Mouse (Mus musculus) lung, postnatal 0 days (tissue): ENCODE measurements around the gene Zranb1. TPM values are rescaled to one million over a fixed set of nuclear protein-coding genes. Genes with fewer than 3 reads are reported as not detected.

Experiments
- ATAC-seq: fragments of 200-750 bp; cut with Nextera tagmentation; 2 replicates; pipeline ENCODE4 v1.8.0; 2017; ENCODE audit warnings: moderate library complexity
- DNase-seq: peaks from one replicate; pipeline ENCODE4 v3.0.0-alpha.2; 2016; ENCODE audit warnings: low spot score
- H3K27ac ChIP-seq: fragments of 300-500 bp; sonication (generic); 2 replicates; pipeline ENCODE4 v1.5.1; 2014; ENCODE audit warnings: antibody characterized with exemption, mild to moderate bottlenecking, low read length, mixed read lengths
- H3K27me3 ChIP-seq: fragments of 300-500 bp; sonication (generic); replicated peaks from 2 replicates; pipeline ENCODE4 v1.6.1; 2014; ENCODE audit warnings: low read length, mixed read lengths; ENCODE audit not compliant: insufficient read depth
- H3K36me3 ChIP-seq: fragments of 300-500 bp; sonication (generic); 2 replicates; pipeline ENCODE4 v1.6.1; 2014; ENCODE audit warnings: low read length, mixed read lengths; ENCODE audit not compliant: insufficient read depth
- H3K4me1 ChIP-seq: fragments of 300-500 bp; sonication (generic); 2 replicates; pipeline ENCODE4 v1.6.1; 2014; ENCODE audit warnings: antibody characterized with exemption, low read depth, low read length, mixed read lengths; ENCODE audit not compliant: insufficient read depth
- H3K4me2 ChIP-seq: fragments of 300-500 bp; sonication (generic); replicated peaks from 2 replicates; pipeline ENCODE4 v1.6.1; 2014; ENCODE audit warnings: low read depth, mild to moderate bottlenecking, low read length, moderate library complexity, mixed read lengths
- H3K4me3 ChIP-seq: fragments of 300-500 bp; sonication (generic); 2 replicates; pipeline ENCODE4 v1.5.1; 2014; ENCODE audit warnings: low read depth, low read length
- H3K9ac ChIP-seq: fragments of 300-500 bp; sonication (generic); replicated peaks from 2 replicates; pipeline ENCODE4 v1.6.1; 2014; ENCODE audit warnings: low read depth, mild to moderate bottlenecking
- H3K9me3 ChIP-seq: fragments of 300-500 bp; sonication (generic); 2 replicates; pipeline ENCODE4 v1.6.1; 2016; ENCODE audit warnings: low read length, mixed read lengths
- CTCF ChIP-seq: IDR thresholded peaks from 2 replicates; pipeline ENCODE4 v1.5.1; 2016; ENCODE audit warnings: antibody characterized with exemption, mild to moderate bottlenecking
- EP300 ChIP-seq: IDR thresholded peaks from 2 replicates; pipeline ENCODE4 v1.6.1; 2016; ENCODE audit warnings: antibody characterized with exemption, mild to moderate bottlenecking, control low read depth
- WGBS: fragments of 180-500 bp; shearing (Covaris S2); extraction: QIAGEN DNeasy Blood & Tissue Kit; methylation state at CpG from one replicate; pipeline ENCODE4 v1.1.7; 2014; 5-methylcytosine and 5-hydroxymethylcytosine counted together
- polyA plus RNA-seq: library from polyadenylated mRNA; unstranded; fragments of >200 nt; fragmentation: Nextera tagmentation; extraction: Ambion mirVana; gene quantifications from 2 replicates; pipeline ENCODE4 v1.2.1, GENCODE M21; 2015

Gene Zranb1
- polyA plus RNA-seq, 1 experiment from 2014 or later = 13.5 TPM

- Histone ChIP-seq H3K4me1 (peaks cover 3% of the 10 kb centered on the region; the same call in 1 of the 2 replicates), H3K27me3 (no peaks in the 10 kb centered on the region), H3K9me3 (no peaks in the 10 kb centered on the region), H3K9ac (no peak overlapping the region), H3K4me3 (no peak overlapping the region), H3K36me3 (peaks cover 3% of the 10 kb centered on the region; the same call in 1 of the 2 replicates), H3K27ac (no peak overlapping the region), H3K4me2 (no peak overlapping the region)
- 73% methylated on average over 3 of the region's 3 CpGs for WGBS
- DNase-seq (no peak), ATAC-seq (no peak)
- TF ChIP-seq EP300 (no peak), CTCF (no peak)
These were observed 79.5 kb downstream of the Zranb1 start for GRCm38 (mm10) chr7:133010477-133010876.

GRCm38 (mm10) chr7:133011191-133011590 is 80.2 kb downstream of the Zranb1 start:
- peaks cover 3% of the 10 kb centered on the region; the same call in 1 of the 2 replicates for H3K36me3 ChIP-seq
- ATAC-seq (peak; percentile 32; the same call in 1 of the 2 replicates), DNase-seq (peak; percentile 38)
- no peak overlapping the region for H3K4me2 ChIP-seq
- peaks cover 3% of the 10 kb centered on the region; the same call in 1 of the 2 replicates for H3K4me1 ChIP-seq
- TF ChIP-seq CTCF (no peak), EP300 (no peak)
- WGBS = 33% methylated on average over 5 of the region's 5 CpGs
- H3K9me3 ChIP-seq = no peaks in the 10 kb centered on the region
- H3K27ac ChIP-seq = no peak overlapping the region
- no peak overlapping the region for H3K4me3 ChIP-seq
- no peaks in the 10 kb centered on the region for H3K27me3 ChIP-seq
- no peak overlapping the region for H3K9ac ChIP-seq

GRCm38 (mm10) chr7:133011611-133012010 is 80.7 kb downstream of the Zranb1 start:
- H3K4me2 ChIP-seq = no peak overlapping the region
- no peak overlapping the region for H3K27ac ChIP-seq
- ATAC-seq (no peak), DNase-seq (peak; percentile 19)
- no peak overlapping the region for H3K4me3 ChIP-seq
- TF ChIP-seq CTCF (no peak), EP300 (no peak)
- H3K4me1 ChIP-seq = peaks cover 3% of the 10 kb centered on the region; the same call in 1 of the 2 replicates
- no peaks in the 10 kb centered on the region for H3K9me3 ChIP-seq
- peaks cover 3% of the 10 kb centered on the region; the same call in 1 of the 2 replicates for H3K36me3 ChIP-seq
- WGBS = 38% methylated on average over 4 of the region's 4 CpGs
- H3K9ac ChIP-seq = no peak overlapping the region
- no peaks in the 10 kb centered on the region for H3K27me3 ChIP-seq

GRCm38 (mm10) chr7:133012637-133013366 is 81.9 kb downstream of the Zranb1 start:
- no peak for ATAC-seq

GRCm38 (mm10) chr7:133013923-133014322 is 83.0 kb downstream of the Zranb1 start:
- TF ChIP-seq EP300 (no peak), CTCF (no peak)
- ATAC-seq = no peak
- no peaks in the 10 kb centered on the region for H3K9me3 ChIP-seq
- 89% methylated on average over 10 of the region's 10 CpGs for WGBS
- H3K27ac ChIP-seq = no peak overlapping the region
- DNase-seq = no peak
- no peaks in the 10 kb centered on the region for H3K27me3 ChIP-seq
- H3K4me3 ChIP-seq = no peak overlapping the region
- H3K4me1 ChIP-seq = peaks cover 3% of the 10 kb centered on the region; the same call in 1 of the 2 replicates
- H3K4me2 ChIP-seq = no peak overlapping the region
- H3K9ac ChIP-seq = no peak overlapping the region
- peaks cover 3% of the 10 kb centered on the region; the same call in 1 of the 2 replicates for H3K36me3 ChIP-seq

More at GRCm38 (mm10) chr7:133012637-133013366, 81.9 kb downstream of the Zranb1 start:
- no peaks in the 10 kb centered on the region for H3K27me3 ChIP-seq
- TF ChIP-seq EP300 (no peak), CTCF (no peak)
- DNase-seq = peak; percentile 39
- H3K4me1 ChIP-seq = peaks cover 3% of the 10 kb centered on the region; the same call in 1 of the 2 replicates
- H3K36me3 ChIP-seq = peaks cover 3% of the 10 kb centered on the region; the same call in 1 of the 2 replicates
- H3K9ac ChIP-seq = no peak overlapping the region
- WGBS = 48% methylated on average over 14 of the region's 14 CpGs
- H3K9me3 ChIP-seq = no peaks in the 10 kb centered on the region
- H3K27ac ChIP-seq = no peak overlapping the region
- H3K4me2 ChIP-seq = no peak overlapping the region
- H3K4me3 ChIP-seq = no peak overlapping the region

- H3K4me2 ChIP-seq = no peak overlapping the region
- H3K9ac ChIP-seq = no peak overlapping the region
- WGBS = 96% methylated on average over 14 of the region's 14 CpGs
- no peak overlapping the region for H3K4me3 ChIP-seq
- H3K9me3 ChIP-seq = no peaks in the 10 kb centered on the region
- TF ChIP-seq EP300 (no peak), CTCF (no peak)
- H3K27me3 ChIP-seq = no peaks in the 10 kb centered on the region
- ATAC-seq (no peak), DNase-seq (no peak)
- H3K4me1 ChIP-seq = peaks cover 3% of the 10 kb centered on the region; the same call in 1 of the 2 replicates
- no peak overlapping the region for H3K27ac ChIP-seq
- no peaks in the 10 kb centered on the region for H3K36me3 ChIP-seq
These were observed 83.7 kb downstream of the Zranb1 start for GRCm38 (mm10) chr7:133014631-133015030.
